Mouse (Mus musculus): Measurements from ENCODE around the gene Syn3. TPM values are rescaled to one million over a fixed set of nuclear protein-coding genes. Genes with fewer than 3 reads are reported as not detected.

The Syn3 gene
- polyA plus RNA-seq, 1 experiment from 2014 or later, result 3.0 TPM

DNA sequence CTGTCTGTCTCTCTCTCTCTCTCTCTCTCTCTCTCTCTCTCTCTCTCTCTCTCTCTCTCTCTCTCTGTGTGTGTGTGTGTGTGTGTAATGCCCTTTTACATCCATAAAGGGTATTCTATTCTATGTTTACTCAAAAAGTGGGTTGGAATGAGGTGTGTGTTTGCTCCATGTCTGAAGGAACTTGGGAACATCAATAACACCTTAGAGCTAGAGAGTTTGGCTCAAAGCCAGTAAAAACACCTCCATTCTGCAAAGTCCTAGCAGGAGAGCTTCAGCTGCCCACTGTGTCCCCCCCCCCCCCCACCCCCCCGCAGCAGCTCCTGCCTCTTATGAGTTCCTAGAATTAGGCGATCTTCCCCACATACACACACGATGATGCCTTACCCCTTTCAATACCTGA, 161.5 kb downstream of the Syn3 start:
- Histone ChIP-seq H3K9me3 (replicated peaks) (no peaks in the 10 kb centered on the region), H3K4me3 (no peak overlapping the region), H3K4me1 (peaks cover 34% of the 10 kb centered on the region), H3K36me3 (no peaks in the 10 kb centered on the region), H3K27me3 (ENCODE audit: low read depth, poor library complexity, severe bottlenecking) (no peaks in the 10 kb centered on the region), H3K27ac (replicated peaks) (no peak overlapping the region)
- WGBS, result 56% methylated on average over 3 of the region's 3 CpGs
- DNase-seq (ENCODE audit: low spot score), result no peak

DNA sequence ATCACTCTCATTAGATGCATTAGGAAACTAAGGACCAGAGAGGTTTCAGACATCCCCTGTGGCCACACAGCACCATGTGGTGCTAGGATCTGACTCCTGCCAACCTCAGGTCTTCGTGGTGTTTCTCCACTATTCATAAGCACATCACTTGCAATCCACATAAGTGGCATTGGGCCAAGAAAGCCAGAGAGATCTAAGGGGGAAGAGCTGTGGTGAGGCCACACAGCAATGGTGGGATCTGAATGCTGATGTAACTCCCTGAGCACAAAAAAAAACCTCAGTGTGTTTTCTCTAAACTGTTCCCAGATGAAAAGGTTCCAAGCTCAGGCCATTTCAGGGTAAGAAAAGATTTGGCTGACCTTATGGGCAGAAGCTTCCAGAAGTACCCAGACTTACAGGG, 162.2 kb downstream of the Syn3 start:
- peaks cover 32% of the 10 kb centered on the region for H3K4me1 ChIP-seq
- DNase-seq (ENCODE audit: low spot score), result no peak
- WGBS, result 75% methylated on average over 1 of the region's 1 CpGs
- H3K4me3 ChIP-seq, result no peak overlapping the region
- H3K36me3 ChIP-seq, result no peaks in the 10 kb centered on the region
- H3K9me3 ChIP-seq (replicated peaks), result no peaks in the 10 kb centered on the region
- H3K27ac ChIP-seq (replicated peaks), result no peak overlapping the region
- no peaks in the 10 kb centered on the region for H3K27me3 ChIP-seq (ENCODE audit: low read depth, poor library complexity, severe bottlenecking)

DNA sequence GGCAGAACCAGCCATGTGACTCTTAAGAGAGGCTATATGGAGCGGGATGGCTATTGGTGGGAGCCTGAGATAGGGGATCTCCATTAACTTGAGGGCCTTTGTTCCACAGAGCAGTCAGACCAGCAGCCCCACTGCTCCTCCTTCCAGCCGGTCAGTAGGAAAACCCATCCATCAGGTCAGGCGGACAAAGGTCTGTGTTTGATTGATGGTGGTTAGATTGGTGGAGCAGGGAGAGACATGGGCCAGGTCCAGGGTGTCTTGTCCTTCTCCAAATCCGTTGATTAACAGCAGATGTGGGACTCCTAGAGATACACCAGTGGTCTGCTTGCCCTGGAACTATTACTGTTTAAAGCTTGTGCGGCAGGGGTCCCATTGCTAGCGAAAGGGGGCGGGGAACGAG, 164.1 kb downstream of the Syn3 start:
- WGBS, result 57% methylated on average over 8 of the region's 8 CpGs
- H3K4me1 ChIP-seq, result peaks cover 24% of the 10 kb centered on the region
- H3K36me3 ChIP-seq, result no peaks in the 10 kb centered on the region
- no peaks in the 10 kb centered on the region for H3K27me3 ChIP-seq (ENCODE audit: low read depth, poor library complexity, severe bottlenecking)
- H3K27ac ChIP-seq (replicated peaks), result no peak overlapping the region
- no peak overlapping the region for H3K4me3 ChIP-seq
- no peak for DNase-seq (ENCODE audit: low spot score)
- H3K9me3 ChIP-seq (replicated peaks), result no peaks in the 10 kb centered on the region

DNA sequence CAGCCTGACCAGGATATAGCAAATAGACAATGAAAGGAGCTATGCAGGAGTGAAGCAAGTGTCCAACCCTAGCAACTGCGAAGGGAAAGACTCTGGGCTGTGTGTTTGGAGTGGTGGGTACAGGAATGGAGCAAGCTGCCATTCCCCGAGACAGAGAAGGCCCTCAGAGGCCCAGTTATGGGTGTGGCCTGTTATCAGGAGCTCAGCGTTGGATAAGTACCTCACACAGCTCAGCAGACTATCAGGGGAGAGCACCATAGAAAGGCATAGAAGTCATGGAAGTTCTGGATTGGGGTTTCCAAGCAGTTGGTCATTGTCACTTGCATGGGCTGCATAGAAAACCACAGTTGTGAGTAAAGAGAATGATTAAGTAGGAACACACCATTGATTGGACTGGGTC, 165.8 kb downstream of the Syn3 start:
- peaks cover 17% of the 10 kb centered on the region for H3K4me1 ChIP-seq
- WGBS, result 81% methylated on average over 3 of the region's 3 CpGs

DNA sequence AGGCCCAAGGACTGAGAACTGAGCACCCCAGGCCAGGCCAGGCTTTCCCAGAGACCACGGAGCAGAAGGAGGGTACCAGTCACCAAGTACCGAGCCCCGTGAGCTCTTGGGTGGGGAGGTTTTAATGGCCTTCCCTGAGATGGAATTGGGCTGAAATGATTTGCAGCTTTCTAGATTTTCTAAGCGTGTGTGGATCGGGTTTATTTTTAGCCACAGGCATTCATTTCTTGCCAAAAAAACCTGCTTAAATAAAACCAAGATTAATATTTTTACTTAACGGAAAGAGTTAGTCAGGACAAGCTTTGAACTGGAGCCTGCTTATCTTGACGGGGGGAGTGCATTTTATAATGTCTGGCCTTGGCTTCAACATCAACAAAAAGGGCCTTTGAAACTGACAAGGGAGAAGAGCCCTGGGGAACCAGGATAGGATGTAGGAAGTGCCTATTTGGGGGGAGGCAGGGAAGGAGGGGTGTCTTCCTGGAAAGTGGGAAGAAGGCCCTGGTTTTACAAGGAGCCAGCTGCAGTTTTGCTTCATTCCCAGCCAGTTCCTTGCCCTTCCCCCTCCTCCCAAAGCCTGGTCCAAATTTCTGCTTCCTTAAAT, 166.9 kb downstream of the Syn3 start:
- DNase-seq (ENCODE audit: low spot score), result no peak
- Histone ChIP-seq H3K4me3 (no peak overlapping the region), H3K36me3 (peaks cover 6% of the 10 kb centered on the region; the same call in 1 of the 2 replicates), H3K9me3 (replicated peaks) (no peaks in the 10 kb centered on the region), H3K4me1 (peaks cover 16% of the 10 kb centered on the region), H3K27me3 (ENCODE audit: low read depth, poor library complexity, severe bottlenecking) (no peaks in the 10 kb centered on the region), H3K27ac (replicated peaks) (0 out of 2 replicates have a peak overlapping the region, but pooled peaks have one; percentile 23)
- 79% methylated on average over 7 of the region's 7 CpGs for WGBS

More for the DNA sequence above, 165.8 kb downstream of the Syn3 start:
- H3K27me3 ChIP-seq (ENCODE audit: low read depth, poor library complexity, severe bottlenecking), result no peaks in the 10 kb centered on the region
- H3K36me3 ChIP-seq, result no peaks in the 10 kb centered on the region
- no peaks in the 10 kb centered on the region for H3K9me3 ChIP-seq (replicated peaks)
- DNase-seq (ENCODE audit: low spot score), result no peak
- H3K4me3 ChIP-seq, result no peak overlapping the region
- H3K27ac ChIP-seq (replicated peaks), result no peak overlapping the region

DNA sequence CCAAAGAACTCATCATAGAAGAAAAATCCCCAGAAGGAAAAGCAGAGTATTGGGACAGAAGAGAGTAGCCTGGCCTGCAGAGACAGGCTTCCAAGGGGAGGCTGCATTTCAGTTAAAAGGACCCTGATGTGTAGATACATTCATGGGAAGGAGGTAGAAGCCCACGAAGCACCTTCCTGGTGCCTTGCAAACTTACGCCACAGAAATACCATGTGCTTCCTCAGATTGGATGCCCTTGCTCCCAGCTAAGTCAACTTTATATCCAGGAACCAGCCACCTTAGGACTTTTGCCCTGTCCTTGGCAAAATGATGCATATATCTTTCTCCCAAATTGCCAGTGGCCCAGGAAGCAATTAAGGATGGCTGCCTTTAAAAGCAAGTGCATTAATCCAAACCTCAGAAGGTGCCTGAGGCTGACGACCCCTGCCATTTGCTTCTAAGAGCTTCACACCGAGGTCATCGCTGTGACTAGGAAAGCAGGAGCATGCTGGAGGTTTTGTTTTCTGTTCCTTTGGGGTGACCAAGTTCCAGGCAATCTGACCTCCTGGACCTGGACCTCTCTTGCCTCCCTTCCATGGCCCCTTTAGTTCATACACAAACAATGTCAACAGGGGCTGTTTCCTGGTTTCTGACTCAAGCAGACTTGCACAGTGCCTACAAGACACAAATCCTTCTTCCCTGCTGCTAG, 167.6 kb downstream of the Syn3 start:
- H3K4me3 ChIP-seq, result no peak overlapping the region
- H3K27ac ChIP-seq (replicated peaks), result 0 out of 2 replicates have a peak overlapping the region, but pooled peaks have one; percentile 23

DNA sequence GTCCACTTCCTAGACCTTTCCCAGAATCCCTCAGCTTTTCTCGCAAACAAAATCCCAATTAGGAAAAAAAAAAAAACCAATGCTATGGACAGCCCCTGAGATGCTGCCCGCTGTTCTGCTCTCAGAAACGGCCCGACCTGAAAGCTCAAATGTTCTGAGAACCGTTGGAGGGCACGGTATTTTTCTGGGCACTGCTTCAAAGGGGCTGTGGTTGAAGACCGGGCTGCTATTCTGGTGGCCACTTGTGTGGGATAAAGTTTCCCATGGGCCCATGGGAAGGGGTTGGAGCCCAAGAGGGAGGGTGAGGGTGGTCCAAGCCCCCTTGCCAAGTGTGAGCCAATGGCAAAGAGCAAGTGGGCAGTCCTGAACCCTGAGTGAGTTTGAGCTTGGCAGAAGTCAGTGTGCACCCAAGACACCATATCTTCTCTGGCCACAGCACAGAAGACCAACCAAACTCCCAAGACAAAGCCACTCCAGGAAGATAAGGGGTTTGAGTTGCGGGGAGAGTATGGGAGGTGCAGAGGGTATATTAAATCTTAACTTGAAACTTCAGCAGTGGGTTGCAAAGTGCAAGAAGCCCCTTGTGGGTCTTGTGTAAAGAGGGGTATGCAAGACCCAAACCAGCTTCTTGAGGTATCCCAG, 169.3 kb downstream of the Syn3 start:
- peaks cover 19% of the 10 kb centered on the region for H3K4me1 ChIP-seq
- 92% methylated on average over 8 of the region's 8 CpGs for WGBS

More for the DNA sequence above, 167.6 kb downstream of the Syn3 start:
- no peak for DNase-seq (ENCODE audit: low spot score)
- 71% methylated on average over 5 of the region's 5 CpGs for WGBS
- Histone ChIP-seq H3K9me3 (replicated peaks) (no peaks in the 10 kb centered on the region), H3K27me3 (ENCODE audit: low read depth, poor library complexity, severe bottlenecking) (no peaks in the 10 kb centered on the region), H3K4me1 (peaks cover 16% of the 10 kb centered on the region), H3K36me3 (peaks cover 6% of the 10 kb centered on the region; the same call in 1 of the 2 replicates)

DNA sequence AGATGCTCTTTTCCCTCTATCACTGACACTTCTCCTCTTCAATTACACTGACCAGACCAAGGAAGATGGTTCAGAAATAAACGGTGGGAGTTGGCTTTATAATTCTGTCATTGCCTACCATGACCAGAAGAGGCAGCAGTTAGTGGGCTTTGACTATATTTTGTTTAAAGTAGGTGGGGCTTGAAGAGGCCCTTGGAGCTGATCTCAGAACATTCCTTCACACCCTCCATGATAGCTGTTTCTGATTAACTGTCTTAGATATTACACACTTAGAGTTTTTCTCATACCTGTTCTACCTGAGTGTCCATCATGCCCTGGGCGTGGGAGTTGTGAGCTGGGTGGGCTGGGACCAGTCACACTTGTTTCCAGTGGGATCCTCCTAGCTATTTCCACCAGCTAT, 170.0 kb downstream of the Syn3 start:
- Histone ChIP-seq H3K4me3 (no peak overlapping the region), H3K4me1 (peaks cover 19% of the 10 kb centered on the region), H3K36me3 (peaks cover 6% of the 10 kb centered on the region; the same call in 1 of the 2 replicates), H3K27ac (replicated peaks) (no peak overlapping the region), H3K27me3 (ENCODE audit: low read depth, poor library complexity, severe bottlenecking) (no peaks in the 10 kb centered on the region), H3K9me3 (replicated peaks) (no peaks in the 10 kb centered on the region)
- DNase-seq (ENCODE audit: low spot score), result no peak
- 93% methylated on average over 2 of the region's 2 CpGs for WGBS

More for the DNA sequence above, 169.3 kb downstream of the Syn3 start:
- Histone ChIP-seq H3K4me3 (no peak overlapping the region), H3K9me3 (replicated peaks) (no peaks in the 10 kb centered on the region), H3K27me3 (ENCODE audit: low read depth, poor library complexity, severe bottlenecking) (no peaks in the 10 kb centered on the region), H3K27ac (replicated peaks) (no peak overlapping the region), H3K36me3 (peaks cover 6% of the 10 kb centered on the region; the same call in 1 of the 2 replicates)
- DNase-seq (ENCODE audit: low spot score), result no peak

DNA sequence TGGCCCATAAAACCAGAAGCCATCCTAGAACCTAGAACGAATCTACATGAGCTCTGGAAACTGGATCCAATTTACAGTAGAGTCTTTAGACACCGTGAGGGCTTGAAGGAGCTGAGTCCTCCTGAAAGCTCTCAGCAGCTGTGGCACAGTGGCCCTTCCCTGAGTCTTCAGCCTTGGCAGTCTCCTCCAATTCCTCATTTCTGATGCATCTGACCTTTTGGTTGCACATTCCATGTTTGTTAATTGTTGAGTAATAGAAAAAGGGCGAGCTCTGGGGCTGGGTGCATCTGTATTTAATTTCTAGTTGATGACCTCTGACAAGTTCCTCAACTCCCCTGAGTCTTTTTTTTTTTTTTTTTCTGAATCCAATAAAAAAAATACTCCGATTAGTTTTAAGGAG, 170.6 kb downstream of the Syn3 start:
- 91% methylated on average over 4 of the region's 4 CpGs for WGBS
- Histone ChIP-seq H3K9me3 (replicated peaks) (no peaks in the 10 kb centered on the region), H3K4me3 (no peak overlapping the region), H3K27me3 (ENCODE audit: low read depth, poor library complexity, severe bottlenecking) (no peaks in the 10 kb centered on the region), H3K4me1 (peaks cover 19% of the 10 kb centered on the region), H3K36me3 (peaks cover 6% of the 10 kb centered on the region; the same call in 1 of the 2 replicates), H3K27ac (replicated peaks) (no peak overlapping the region)
- no peak for DNase-seq (ENCODE audit: low spot score)

DNA sequence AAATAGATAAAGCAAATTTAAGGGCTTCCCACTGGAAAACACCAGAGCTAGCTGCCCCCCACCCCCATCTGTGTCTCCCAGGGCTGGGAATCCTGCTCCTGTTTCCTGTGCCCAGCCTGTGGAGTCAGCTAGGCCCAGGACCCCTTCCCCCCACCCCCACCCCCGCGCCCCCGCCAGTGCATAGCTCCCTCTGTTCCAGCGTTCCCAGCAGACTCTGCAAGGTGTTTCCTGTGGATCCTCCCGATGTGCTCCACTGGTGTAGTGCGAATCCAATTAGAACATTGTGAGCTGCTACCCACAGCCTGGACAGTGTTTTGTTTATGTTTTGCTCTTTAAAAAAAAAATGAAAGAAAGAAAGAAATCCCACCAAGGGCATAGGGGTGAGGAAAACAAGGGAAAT, 173.4 kb downstream of the Syn3 start:
- Histone ChIP-seq H3K9me3 (replicated peaks) (no peaks in the 10 kb centered on the region), H3K27me3 (ENCODE audit: low read depth, poor library complexity, severe bottlenecking) (peaks cover 11% of the 10 kb centered on the region), H3K4me1 (peaks cover 11% of the 10 kb centered on the region), H3K27ac (replicated peaks) (no peak overlapping the region; the same call in 1 of the 2 replicates), H3K36me3 (peaks cover 6% of the 10 kb centered on the region; the same call in 1 of the 2 replicates), H3K4me3 (no peak overlapping the region)
- no peak for DNase-seq (ENCODE audit: low spot score)
- 33% methylated on average over 6 of the region's 6 CpGs for WGBS

DNA sequence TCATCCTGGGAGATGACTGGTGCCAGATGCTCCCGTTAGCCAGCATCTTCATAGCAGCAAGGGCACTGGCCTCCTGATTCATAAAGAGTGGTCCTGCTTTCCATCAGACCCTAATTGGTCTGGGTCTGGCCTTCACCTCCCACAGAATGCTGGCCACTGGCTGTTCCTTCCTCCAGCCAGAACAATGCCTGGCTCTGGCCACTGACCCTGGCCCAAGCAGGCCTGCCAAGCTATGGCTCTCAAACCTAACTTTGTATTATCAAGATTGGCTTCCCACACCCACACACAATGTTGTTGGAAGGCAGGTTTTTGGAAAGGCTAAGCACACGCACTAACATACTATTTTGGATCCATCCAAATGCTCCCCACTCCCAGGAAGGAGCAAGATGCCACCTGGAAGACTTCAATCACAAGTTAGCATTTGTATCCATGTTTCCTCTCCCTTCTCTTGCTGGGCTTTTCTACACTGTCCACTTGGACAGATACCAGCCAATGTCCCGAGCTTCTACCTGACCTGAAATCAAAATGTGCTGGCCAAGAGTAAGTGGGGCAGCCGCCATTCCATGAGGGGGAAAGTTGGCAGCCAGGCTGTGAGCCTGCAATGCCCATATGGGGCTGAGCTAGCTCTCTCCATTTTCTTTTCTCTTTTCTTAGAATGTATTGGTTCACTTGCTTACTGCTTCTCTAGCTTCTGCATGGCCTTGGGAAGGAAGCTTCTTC, 175.3 kb downstream of the Syn3 start:
- peaks cover 11% of the 10 kb centered on the region for H3K27me3 ChIP-seq (ENCODE audit: low read depth, poor library complexity, severe bottlenecking)
- H3K4me3 ChIP-seq, result no peak overlapping the region
- no peak for DNase-seq (ENCODE audit: low spot score)
- H3K27ac ChIP-seq (replicated peaks), result no peak overlapping the region
- H3K4me1 ChIP-seq, result peaks cover 28% of the 10 kb centered on the region
- no peaks in the 10 kb centered on the region for H3K9me3 ChIP-seq (replicated peaks)
- peaks cover 6% of the 10 kb centered on the region; the same call in 1 of the 2 replicates for H3K36me3 ChIP-seq
- WGBS, result 88% methylated on average over 4 of the region's 4 CpGs

DNA sequence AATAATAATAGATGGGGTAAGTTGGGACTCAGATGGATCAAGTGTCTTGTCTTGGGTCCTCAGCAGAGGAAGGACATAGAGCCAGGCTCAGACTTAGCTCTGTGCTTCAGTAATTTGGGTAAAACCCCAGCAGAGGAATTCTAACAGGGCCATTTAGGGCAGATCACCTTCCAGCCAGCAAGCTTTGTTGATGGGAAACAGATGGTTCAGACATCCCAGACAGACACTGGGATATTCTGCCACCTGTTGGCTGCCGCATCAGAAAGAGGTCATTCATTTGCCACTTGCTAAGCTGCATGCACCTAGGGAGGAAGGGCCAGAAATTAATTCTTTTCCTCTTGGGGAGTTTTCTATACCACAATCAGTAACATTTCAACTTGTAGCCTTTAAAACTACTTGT, 176.7 kb downstream of the Syn3 start:
- Histone ChIP-seq H3K9me3 (replicated peaks) (no peaks in the 10 kb centered on the region), H3K36me3 (0 out of 2 replicates have a peak, but pooled peaks cover 2% of the 10 kb centered on the region), H3K27me3 (ENCODE audit: low read depth, poor library complexity, severe bottlenecking) (peaks cover 13% of the 10 kb centered on the region), H3K4me1 (peaks cover 31% of the 10 kb centered on the region), H3K4me3 (no peak overlapping the region), H3K27ac (replicated peaks) (no peak overlapping the region)
- WGBS, result 64% methylated on average over 1 of the region's 1 CpGs
- no peak for DNase-seq (ENCODE audit: low spot score)
